Mouse (Mus musculus): ENCODE data around the gene Pip4k2a. TPM values are rescaled to one million over a fixed set of nuclear protein-coding genes. Genes with fewer than 3 reads are reported as not detected.
A peak's percentile ranks its signal among the peaks of the same experiment; 100 is the strongest.
"Not testable (repeated sequence)": the region's sequence is repeated elsewhere in the genome, so short reads cannot be mapped to it uniquely, and the experiment has no call there.

Pip4k2a gene
- total RNA-seq, 2 experiments from 2014 or later: 61.7 to 117 TPM

DNA sequence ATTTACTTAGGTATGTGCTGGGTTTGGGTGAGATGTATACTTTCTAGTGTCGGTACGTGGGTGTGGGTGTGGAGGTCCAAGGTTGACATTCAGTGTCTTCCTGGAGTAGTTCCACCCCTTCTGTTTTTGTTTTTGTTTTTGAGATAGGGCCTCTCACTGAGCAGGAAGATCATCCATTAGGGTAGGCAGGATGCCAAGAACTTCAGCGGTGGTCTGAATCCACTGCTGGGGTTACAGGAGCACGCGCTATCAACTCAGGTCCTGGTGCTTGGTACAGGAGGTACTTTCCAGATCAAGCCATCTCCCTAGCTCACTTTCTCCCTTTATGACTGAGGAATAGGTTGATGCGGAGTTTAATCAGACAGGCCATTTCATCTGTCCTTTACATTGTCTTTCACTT, 88.2 kb downstream of the Pip4k2a start:
- no peak for ATAC-seq (replicated peaks; ENCODE audit: low FRiP score, poor library complexity, severe bottlenecking)

DNA sequence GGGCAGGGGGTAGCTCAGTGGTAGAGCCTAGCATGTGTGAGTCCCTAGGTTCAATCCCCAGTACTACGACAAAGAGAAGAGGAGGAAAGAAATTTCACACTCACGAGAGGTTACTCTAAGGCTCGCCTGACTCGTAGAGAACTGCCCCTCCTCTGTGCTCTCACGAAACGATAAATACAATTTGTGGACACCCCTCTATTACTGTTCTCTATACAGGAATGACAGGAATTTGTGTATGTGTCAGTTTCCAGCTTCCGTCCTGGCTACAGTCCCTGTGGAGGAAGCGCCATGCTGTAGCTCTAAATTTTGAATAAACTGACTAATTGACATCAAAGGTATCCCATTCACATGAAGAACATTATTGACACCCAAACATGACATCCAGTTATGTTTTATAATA, 90.7 kb downstream of the Pip4k2a start:
- ATAC-seq (replicated peaks; ENCODE audit: low FRiP score, poor library complexity, severe bottlenecking): no peak

DNA sequence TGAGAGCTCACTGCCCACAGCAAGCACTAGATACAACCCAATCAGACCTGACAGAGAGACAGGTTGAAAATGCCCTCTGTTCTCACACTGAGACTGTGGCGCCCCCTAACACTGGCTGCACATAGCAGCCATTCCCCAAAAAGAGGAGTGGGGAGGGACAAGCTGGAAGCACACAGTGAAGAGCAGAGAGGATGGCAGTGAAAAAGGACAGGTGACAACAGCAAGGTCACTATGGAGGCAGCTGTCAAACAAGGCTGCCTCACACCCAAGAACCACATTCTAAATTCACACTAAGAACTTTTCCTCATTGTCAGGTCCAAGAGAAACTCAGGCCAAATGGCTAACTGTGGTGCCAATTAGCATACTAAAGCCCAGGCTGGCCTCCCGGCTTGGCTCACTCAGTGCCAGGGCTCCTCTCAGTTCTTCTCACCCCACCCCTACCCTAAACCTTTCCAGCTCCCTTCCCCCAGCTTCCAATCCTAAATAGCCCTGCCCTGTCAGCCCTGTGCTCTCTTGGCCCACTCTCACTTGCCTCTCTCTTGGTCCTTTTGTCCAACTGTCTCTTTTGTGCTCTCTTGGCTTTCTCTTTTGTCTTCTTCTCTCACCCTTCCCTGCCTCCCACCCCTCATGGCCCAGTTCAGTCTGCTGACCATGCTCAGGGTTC, 91.4 kb downstream of the Pip4k2a start:
- no peak for ATAC-seq (replicated peaks; ENCODE audit: low FRiP score, poor library complexity, severe bottlenecking)

DNA sequence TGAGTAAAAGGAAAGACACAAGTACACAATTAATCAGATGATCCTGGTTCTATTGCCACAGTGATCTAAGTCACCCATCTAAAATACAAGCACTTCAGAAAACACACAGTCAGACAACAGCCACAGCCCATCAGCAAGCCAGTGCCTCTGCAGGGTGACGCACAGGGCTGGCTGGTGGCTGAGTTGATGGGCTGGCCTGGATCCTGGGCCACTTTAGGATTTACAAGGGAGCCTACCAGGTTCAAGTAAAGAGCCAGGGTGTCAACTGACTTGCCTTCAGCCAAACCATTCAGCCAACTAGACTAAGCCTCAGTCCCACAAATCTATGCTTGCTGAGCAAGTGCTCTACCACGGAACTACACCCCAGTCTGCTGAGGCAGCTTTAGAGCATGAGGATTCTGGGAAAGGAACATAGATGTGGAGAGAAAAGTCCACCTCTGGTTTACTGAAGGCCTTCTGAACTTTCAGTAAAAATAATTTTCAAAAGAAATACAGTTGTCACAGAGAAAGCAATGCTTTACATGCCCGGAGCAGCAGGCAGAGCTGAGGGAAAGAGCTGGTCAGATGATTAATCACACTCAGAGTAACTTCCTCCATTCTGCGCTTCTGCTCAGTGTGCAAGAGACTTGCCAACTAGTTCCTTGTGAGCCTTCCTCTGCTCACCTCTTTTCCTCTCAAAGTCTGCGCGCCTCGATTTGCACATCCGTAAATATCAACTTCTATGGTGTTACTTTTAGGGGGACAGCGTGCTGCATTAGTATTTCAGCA, 94.4 kb downstream of the Pip4k2a start:
- ATAC-seq (replicated peaks; ENCODE audit: low FRiP score, poor library complexity, severe bottlenecking): no peak

DNA sequence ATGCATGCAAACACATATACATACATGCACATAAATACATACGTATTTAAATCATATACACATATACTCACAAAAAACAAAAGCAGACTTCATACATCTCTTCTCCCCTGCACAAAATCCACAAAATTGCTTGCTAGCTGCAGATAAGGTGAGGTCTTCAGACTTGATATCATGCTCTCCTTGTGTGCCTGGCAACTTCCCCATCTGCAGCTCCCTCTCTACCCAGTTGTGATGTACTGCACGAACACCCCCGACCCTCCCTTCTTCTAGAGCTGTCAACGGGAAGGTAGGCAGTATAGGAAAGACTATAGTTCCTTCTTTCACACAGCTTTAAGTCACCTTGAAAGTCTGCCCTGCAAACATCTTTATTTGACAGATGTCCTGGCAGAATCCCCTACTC, 96.8 kb downstream of the Pip4k2a start:
- no peak for ATAC-seq (replicated peaks; ENCODE audit: low FRiP score, poor library complexity, severe bottlenecking)

DNA sequence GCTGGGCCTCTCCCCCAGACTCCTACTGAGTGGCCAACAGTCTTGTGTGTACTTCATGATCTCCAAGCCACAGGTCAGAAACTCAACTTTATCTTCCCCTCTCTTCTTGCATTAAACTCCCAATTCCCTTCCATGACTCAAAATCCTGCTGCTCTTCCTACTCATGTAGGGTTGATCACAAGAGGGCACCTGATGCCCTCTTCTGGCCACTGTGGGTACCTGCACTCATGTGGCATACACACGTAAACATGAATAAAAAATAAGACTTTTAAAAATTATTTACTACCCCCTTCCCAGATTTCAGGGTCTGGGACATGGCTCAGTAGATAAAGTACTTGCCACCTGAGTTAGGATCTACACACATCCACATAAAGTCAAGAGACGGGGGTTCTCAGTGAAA, 97.3 kb downstream of the Pip4k2a start:
- no peak for ATAC-seq (replicated peaks; ENCODE audit: low FRiP score, poor library complexity, severe bottlenecking)

DNA sequence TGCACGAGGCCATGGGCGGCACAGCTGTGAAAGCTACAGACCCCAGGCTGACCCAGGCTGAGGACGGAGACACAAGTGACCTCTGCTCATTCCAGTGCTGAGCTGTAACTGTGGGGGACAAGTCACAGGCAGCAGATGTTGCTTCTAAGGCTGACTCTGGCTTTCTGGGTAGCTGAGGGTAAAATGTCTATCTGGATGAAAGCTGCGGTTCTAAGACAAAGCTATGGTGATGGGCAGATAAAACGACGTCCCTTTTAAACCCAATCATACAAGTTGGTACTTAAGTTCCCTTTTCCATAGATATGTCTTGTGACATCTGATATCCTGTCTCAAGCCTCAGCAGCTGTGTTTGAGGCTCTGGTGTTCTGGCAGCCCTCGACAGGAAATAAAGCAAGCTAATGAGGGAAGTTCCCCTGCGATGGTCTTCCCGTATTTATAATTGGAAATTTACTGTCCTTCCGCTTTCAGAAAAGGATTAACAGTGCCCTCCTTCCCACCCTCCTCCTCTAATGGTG, 100.1 kb downstream of the Pip4k2a start:
- ATAC-seq (replicated peaks; ENCODE audit: low FRiP score, poor library complexity, severe bottlenecking): no peak

DNA sequence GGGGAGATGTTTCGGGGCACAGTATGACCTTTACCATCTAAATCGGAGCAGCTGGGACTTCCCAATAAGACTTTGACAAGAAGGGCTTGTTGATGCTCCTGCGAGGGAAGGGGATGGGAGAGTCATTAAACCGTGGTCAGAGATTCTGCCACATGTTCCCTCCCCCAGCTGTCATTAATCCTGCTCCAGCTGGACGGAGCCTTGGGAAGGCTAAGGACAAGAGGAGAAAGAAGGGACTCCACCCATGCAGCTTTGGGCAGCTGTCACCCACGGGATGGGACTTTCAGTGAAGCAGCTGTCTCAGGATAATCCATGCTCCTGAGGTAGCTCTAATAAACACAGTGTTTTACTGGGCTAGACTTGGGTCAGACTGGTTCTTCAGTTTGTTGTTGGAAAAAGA, 101.9 kb downstream of the Pip4k2a start:
- no peak for ATAC-seq (replicated peaks; ENCODE audit: low FRiP score, poor library complexity, severe bottlenecking)

DNA sequence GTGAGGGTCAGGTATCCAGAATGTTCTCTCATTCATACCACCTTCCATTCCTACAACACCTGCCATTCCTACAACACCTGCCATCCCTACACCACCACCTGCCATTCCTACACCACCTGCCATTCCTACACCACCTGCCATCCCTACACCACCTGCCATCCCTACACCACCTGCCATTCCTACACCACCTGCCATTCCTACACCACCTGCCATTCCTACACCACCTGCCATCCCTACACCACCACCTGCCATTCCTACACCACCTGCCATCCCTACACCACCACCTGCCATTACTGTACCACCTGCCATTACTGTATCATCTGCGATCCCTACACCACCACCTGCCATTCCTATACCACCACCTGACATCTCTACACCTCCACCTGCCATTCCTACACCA, 104.6 kb downstream of the Pip4k2a start:
- not testable (repeated sequence) for ATAC-seq (replicated peaks; ENCODE audit: low FRiP score, poor library complexity, severe bottlenecking)

DNA sequence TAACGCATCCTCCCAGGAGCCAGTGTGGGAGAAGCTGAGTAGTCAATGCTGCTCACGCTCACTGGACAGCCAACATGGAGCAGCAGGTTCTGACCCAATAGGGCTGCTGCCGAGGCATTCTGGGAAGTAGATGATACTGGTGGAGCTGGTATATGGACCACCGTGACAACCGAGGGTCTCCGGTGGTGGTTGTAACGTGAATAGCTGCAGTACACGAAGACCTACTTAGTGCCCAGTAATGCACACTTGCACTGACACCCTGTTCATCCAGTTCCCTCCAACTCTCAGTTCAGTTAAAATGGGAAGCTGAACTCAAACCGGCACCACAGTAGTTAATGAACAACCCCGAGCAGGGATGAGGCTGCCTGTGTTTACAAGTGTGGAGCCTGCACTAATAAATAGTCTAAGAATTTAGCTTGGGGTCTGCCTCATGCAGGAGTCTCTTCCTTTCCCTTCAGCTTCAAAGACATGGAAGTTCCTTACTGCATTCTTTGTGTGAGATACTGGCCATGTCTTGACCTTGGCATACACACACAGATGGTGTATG, 105.9 kb downstream of the Pip4k2a start:
- no peak for ATAC-seq (replicated peaks; ENCODE audit: low FRiP score, poor library complexity, severe bottlenecking)

DNA sequence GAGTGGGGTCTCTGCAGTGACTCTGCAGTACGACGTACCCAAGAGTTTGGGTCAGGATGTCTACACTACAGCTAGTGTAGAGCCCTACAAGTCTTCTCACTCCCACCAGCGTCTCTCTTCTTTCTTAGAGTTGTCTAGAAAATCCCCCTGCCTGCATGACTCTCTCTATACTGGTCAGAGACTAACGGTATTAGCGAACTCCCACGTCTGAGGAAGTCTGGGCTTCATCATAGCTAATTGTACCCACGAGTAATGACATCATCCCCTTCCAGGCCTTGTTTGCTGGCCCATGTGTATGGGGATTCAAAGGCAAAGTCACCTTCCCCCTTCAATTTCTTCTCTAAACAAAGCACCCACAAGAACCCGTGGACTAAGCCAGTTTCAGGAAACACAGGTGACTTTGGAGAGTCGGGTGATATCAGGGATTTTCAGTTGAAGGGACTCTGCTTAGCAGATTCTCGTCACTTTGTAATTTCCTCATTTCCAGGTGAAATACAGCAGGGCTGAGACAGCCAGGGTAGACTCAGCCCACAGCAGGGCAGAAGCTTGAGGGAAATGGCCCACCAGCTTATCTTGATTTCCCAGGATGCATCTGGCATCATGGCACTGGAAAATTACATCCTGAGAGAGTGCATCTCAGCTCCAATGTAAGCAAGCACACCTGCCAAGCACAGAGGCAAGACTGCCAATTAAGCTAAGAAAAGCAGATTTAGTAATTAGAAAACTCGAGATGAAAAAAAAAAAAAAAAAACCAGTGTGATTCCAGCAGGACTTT, 107.5 kb downstream of the Pip4k2a start:
- ATAC-seq (replicated peaks; ENCODE audit: low FRiP score, poor library complexity, severe bottlenecking): no peak

DNA sequence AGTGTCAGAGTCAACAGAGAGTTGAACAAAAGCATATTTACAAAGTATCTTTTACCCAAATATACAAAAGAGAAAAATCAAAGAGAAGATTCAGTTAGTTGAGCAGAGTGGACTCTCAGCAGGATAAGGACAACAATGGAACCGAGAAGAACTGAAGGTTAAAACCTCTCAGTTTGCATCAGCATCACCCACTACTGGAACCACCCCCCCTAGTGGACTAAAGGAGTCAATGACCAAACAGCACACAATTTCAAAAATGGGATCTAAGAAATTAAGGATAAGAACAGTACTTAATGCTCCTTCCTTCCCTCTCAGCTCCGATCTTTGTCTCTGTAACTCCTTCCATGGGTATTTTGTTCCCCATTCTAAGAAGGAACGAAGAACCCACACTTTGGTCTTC, 113.6 kb downstream of the Pip4k2a start:
- no peak for ATAC-seq (replicated peaks; ENCODE audit: low FRiP score, poor library complexity, severe bottlenecking)

DNA sequence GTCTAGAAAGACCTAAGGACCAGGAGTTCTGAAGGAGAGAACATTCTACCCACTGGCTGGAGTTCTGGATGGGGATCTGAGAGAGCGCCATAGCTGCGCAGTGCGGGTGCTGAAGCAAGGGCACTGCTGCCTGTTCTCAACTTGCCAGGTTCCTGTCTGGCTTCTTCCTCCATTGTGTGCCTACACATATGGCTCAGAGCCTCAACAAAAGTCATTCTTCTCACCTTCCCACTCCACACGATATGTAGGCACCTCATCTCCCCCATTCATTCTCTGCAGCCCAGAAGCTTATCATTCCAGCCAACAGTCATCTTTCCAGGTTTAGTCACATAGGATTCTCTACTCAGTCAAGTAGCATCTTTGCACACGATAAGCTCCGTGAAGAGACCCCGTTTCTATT, 123.3 kb downstream of the Pip4k2a start:
- no peak for ATAC-seq (replicated peaks; ENCODE audit: low FRiP score, poor library complexity, severe bottlenecking)

DNA sequence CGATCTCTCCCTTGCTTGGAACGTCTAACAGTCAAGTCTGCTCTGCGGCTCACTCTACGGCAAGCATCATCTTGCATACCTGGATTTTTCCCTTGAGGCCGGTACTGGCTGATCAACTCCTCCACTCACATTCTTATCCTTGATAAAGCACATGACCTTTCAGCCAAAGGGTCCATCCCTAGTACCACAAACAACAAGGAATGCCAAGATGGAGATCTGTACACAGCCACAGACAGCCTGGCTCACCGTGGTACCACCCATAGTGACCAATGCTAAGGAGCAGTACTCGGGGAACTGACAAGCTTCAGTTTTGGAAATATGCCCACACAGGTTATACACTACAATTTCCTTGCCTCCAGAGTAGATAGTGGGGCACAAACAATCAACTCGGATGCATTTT, 123.9 kb downstream of the Pip4k2a start:
- ATAC-seq (replicated peaks; ENCODE audit: low FRiP score, poor library complexity, severe bottlenecking): no peak

DNA sequence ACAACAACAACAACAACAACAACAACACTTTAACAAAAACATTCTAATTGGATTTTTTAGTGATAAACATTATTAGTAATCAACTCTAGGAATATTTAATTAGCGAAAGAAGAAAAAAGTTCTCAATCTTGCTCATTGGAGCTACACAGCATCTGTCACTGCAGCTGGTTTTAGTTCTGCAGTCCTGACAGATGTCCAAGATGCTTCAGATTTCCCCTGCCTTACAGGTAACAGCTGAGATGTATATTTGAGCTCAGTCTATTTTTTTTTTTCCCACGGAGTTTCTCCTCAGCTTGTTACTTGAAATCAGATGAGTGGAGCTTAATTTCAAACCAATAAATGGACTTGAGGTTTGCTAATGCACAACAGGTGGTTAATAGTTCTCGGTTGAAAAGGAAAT, 124.5 kb downstream of the Pip4k2a start:
- no peak for ATAC-seq (replicated peaks; ENCODE audit: low FRiP score, poor library complexity, severe bottlenecking)

DNA sequence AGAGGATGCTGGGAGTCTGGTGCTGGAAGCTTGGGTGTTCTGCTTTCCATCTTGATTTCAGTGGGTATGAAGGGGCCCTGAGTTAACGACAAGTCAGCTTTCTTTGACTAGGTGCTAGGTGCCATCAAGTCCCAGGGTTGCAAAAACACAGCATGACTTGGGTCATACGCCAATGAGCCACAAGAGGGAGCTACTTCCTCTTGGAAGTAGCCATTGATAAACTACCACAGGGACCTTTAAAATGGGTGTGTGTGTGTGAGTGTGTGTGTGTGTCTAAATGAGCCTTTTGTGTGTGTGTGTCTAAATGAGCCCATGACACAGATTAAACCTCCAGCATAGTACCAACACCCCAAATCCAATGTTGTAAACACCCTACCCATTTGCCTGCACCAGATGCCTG, 125.1 kb downstream of the Pip4k2a start:
- peak; percentile 68 for ATAC-seq (replicated peaks; ENCODE audit: low FRiP score, poor library complexity, severe bottlenecking)

DNA sequence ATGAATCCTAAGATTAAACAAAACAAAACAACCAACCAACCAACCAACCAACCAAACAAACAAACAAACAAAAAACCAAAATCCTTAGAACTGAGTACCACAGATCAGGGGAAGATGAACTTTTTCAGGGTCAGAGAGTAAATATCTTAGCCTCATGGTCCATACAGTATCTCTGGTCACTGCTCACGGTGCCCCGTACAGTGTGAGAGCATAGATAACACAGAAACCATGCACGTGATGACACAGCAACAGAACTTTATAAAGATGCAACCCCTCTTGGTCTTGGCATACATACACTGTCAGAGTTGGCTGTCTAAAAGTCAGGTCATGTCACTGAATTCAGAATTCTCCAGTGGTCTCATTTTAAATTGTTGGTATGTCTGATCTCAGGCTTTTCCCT, 126.8 kb downstream of the Pip4k2a start:
- ATAC-seq (replicated peaks; ENCODE audit: low FRiP score, poor library complexity, severe bottlenecking): peak; percentile 83

DNA sequence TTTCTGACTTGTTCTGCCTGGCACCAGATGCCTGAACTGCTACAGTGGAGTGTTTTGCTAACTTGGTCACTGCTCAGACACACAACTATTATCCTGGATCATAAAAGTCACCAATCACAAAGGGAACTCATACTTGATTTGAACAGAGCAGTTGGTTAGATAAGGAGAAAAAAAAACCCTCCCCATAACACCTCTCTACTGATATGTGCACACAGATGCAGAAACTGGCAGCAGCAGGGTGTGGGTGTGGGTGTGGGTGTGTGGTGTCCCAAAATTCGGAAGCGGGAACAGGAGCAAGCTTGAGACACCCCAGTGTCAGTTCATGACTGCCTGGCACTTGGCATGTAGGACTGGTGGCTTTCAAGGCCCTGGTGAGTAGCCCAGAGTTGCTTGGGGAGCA, 130.9 kb downstream of the Pip4k2a start:
- ATAC-seq (replicated peaks; ENCODE audit: low FRiP score, poor library complexity, severe bottlenecking): no peak

DNA sequence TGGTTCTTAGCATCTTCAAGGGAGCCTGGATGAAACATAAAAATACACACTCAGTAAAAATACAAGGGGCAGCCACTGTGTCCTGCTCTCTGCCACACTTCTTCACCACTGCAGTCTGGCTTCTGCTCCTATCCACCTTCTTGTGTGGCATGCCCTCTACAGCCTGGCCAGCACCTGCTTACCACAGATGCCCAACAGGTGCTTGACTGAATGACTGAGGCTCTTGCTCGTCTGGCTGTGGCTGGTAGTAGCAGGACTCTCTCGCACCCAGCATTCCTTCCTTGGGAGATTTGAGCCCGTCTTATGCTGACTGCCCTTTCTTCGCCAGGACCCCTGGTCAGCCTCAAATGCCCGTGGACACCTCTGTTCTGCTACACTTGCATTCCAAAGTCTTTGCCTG, 133.2 kb downstream of the Pip4k2a start:
- ATAC-seq (replicated peaks; ENCODE audit: low FRiP score, poor library complexity, severe bottlenecking): no peak

DNA sequence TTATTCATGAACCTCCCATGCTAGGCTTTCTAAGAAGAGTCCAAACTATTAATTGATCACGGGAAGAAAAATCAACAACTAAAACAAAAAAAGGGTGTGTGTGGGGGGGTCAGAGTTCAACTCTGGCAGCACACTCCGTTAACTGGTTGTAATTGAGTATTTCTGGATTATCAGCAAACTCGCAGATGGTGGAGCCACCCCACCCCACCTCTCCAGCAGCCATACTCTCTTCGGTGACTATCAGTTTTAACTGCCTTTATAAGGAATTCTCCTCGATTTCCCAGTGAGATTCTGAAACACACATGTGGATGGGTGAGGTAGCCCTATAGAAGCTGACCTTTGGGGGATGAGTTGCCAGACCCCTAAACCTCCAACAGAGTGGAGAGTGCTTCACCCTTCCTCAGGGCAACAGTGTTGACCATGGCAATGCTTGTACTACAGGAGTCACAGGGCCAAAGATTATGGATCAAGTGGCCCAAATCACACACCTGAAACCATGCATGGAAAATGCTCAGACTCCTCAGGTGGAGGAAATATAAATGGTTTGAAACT, 136.2 kb downstream of the Pip4k2a start:
- ATAC-seq (replicated peaks; ENCODE audit: low FRiP score, poor library complexity, severe bottlenecking): peak; percentile 90
